17 mouse cellular contexts compared by ENCODE assay signal in the genomic region with DNA sequence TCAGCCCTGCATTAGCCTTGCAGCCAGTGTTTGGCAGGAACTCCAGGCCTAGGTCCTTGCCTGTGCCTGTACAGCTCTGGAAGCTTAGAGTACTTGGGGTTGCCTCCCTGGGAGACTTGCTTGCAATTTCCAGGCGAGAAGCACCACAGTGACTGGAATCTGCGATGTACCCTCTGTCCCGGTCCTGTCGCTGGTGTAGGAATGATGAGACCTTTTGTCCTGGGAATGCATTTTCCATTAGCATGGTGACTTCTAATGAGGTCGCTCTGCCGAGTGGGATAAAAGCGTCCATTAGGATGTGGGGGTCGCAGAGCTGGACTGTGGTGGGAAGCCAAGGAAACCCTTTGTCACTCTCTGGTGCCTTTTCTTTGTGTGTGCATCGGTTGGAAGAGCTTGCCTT. TPM values are rescaled to one million over a fixed set of nuclear protein-coding genes. Genes with fewer than 3 reads are reported as not detected.
DNase-seq lines count a peak whose midpoint lies in the region; ATAC-seq lines count a peak whose summit lies in the region.
"Had no signal": no experiment of that assay in that cellular context is flagged by ENCODE, and none has a peak within 500 bp of the region (broad histone marks: within the 10 kb centered on the region; RNA-seq: fewer than 3 reads in every experiment).

No protein-coding gene starts in this region.

- no peak overlapping the region for H3K4me3 ChIP-seq in forebrain, embryonic 16.5 days (replicated peaks; ENCODE audit: low read length)
- no peak overlapping the region for H3K4me3 ChIP-seq in neural tube, embryonic 14.5 days (ENCODE audit: low read depth, low read length)
- H3K4me3 ChIP-seq: limb, embryonic 15.5 days; myocyte had no signal

- peak overlapping the region; percentile 53; the same call in 1 of the 2 replicates for H3K27ac ChIP-seq in forebrain, embryonic 16.5 days (ENCODE audit: low read length)
- peak overlapping the region; percentile 74 for H3K27ac ChIP-seq in neural tube, embryonic 14.5 days (ENCODE audit: low read depth, low read length)
- H3K27ac ChIP-seq: limb, embryonic 15.5 days had no signal

- whole genome bisulfite sequencing in forebrain, embryonic 16.5 days: 13% methylated on average over 9 of the region's 9 CpGs
- 12% methylated on average over 9 of the region's 9 CpGs for WGBS in neural tube, embryonic 14.5 days

- H3K4me2 ChIP-seq in forebrain, embryonic 16.5 days (ENCODE audit: low read length): peak overlapping the region; percentile 10; the same call in 1 of the 2 replicates
- H3K4me2 ChIP-seq in neural tube, embryonic 14.5 days (ENCODE audit: low read depth, low read length): peak overlapping the region; percentile 35
- H3K4me2 ChIP-seq: limb, embryonic 15.5 days had no signal

- no peaks in the 10 kb centered on the region for H3K36me3 ChIP-seq in forebrain, embryonic 16.5 days (ENCODE audit: control insufficient read depth, insufficient read depth)
- no peaks in the 10 kb centered on the region for H3K36me3 ChIP-seq in neural tube, embryonic 14.5 days (ENCODE audit: control insufficient read depth, insufficient read depth, low read length)
- H3K36me3 ChIP-seq: limb, embryonic 15.5 days had no signal

- H3K4me1 ChIP-seq in forebrain, embryonic 16.5 days (replicated peaks; ENCODE audit: control insufficient read depth, insufficient read depth, low read length): peaks cover 33% of the 10 kb centered on the region
- peaks cover 17% of the 10 kb centered on the region for H3K4me1 ChIP-seq in neural tube, embryonic 14.5 days (ENCODE audit: control insufficient read depth, insufficient read depth, low read length)

- no peak for ATAC-seq in forebrain, embryonic 16.5 days
- peak; percentile 78 for ATAC-seq in neural tube, embryonic 14.5 days (ENCODE audit: low read depth)
- no peak for ATAC-seq in inflammation-experienced regulatory T-cells, adult 6 months
- ATAC-seq: CD4-positive, CD25-positive, alpha-beta regulatory T cell, adult 4 months had no signal

- no peaks in the 10 kb centered on the region for H3K9me3 ChIP-seq in forebrain, embryonic 16.5 days (ENCODE audit: control insufficient read depth, low read length)
- H3K9me3 ChIP-seq in neural tube, embryonic 14.5 days (ENCODE audit: control insufficient read depth, low read length): no peaks in the 10 kb centered on the region
- H3K9me3 ChIP-seq: limb, embryonic 15.5 days had no signal

- H3K27me3 ChIP-seq in forebrain, embryonic 16.5 days (replicated peaks; ENCODE audit: control insufficient read depth, insufficient read depth, low read length): no peaks in the 10 kb centered on the region
- H3K27me3 ChIP-seq in neural tube, embryonic 14.5 days (ENCODE audit: control insufficient read depth, insufficient read depth, low read length): no peaks in the 10 kb centered on the region
- H3K27me3 ChIP-seq: limb, embryonic 15.5 days had no signal

- peak overlapping the region; percentile 18; the same call in 1 of the 2 replicates for H3K9ac ChIP-seq in forebrain, embryonic 16.5 days (replicated peaks; ENCODE audit: low read depth, low read length)
- H3K9ac ChIP-seq in neural tube, embryonic 14.5 days (replicated peaks; ENCODE audit: low read depth, low read length): peak overlapping the region; percentile 33
- H3K9ac ChIP-seq: limb, embryonic 15.5 days had no signal

- DNase-seq in embryo, embryonic 11 days: peak; percentile 64
- peak; percentile 70 for DNase-seq in mesoderm, embryonic 11.5 days (ENCODE audit: low read depth, low spot score)
- no peak for DNase-seq in adrenal gland, postnatal 4 days (ENCODE audit: low spot score in 2 of 2)
- no peak for DNase-seq in urinary bladder, postnatal 10 days (ENCODE audit: low spot score)
- DNase-seq in urinary bladder, postnatal 36 days (ENCODE audit: low spot score in 2 of 2): no peak
- DNase-seq: adrenal gland, postnatal 25 days; cerebellum, adult 2 months; gastrocnemius, postnatal 10 days; heart, postnatal 10 days; kidney, adult 8-10 months; right cerebral cortex, postnatal 25 days had no signal

RNA-seq across cellular contexts. Expression of a gene that starts 14.1 kb away (rescaled TPM):
- 173 and 180 TPM in 2 replicates for polyA plus RNA-seq in forebrain, embryonic 16.5 days (2015; fragmentation: Nextera tagmentation; extraction: Ambion mirVana)
- polyA plus RNA-seq in neural tube, embryonic 14.5 days (2014; fragmentation: Nextera tagmentation; extraction: Ambion mirVana): 218 and 254 TPM in 2 replicates
- total RNA-seq in adrenal gland, postnatal 4 days (2021): 10 to 100 TPM; 20.8 to 31.1 TPM
- polyA plus RNA-seq in inflammation-experienced regulatory T-cells, adult 6 months (2017; shearing (Covaris generic)): 1 to 10 TPM; 2.5 to 3.1 (median 2.6) TPM

Comparison
In these comparisons a context has a peak if more than half of its experiments do, and no peak if none do; other contexts are left out.
1. DNase-seq: peak in embryo, embryonic 11 days (single experiment) and mesoderm, embryonic 11.5 days (single experiment); none in adrenal gland, postnatal 4 days (0 of 2), urinary bladder, postnatal 10 days (single experiment) and urinary bladder, postnatal 36 days (0 of 2).
2. RNA of a gene that starts 14.1 kb away (polyA plus RNA-seq): 218 to 254 TPM in neural tube, embryonic 14.5 days and 173 to 180 TPM in forebrain, embryonic 16.5 days; 2.5 to 3.1 TPM in inflammation-experienced regulatory T-cells, adult 6 months; every median in the first group is over 10 times any median in the second.